Mouse (Mus musculus): Measurements from ENCODE around the gene Cebpe.

Cebpe gene

GRCm38 (mm10) chr14:54724049-54724448 lies 12.1 kb upstream of the Cebpe start:
- DNase-seq (ENCODE audit: extremely low read depth, low read depth, low spot score), result no peak

- no peak for DNase-seq (ENCODE audit: extremely low read depth, low read depth, low spot score)
Measured at GRCm38 (mm10) chr14:54721711-54722110, 9.7 kb upstream of the Cebpe start.

- no peak for DNase-seq (ENCODE audit: extremely low read depth, low read depth, low spot score)
Measured at GRCm38 (mm10) chr14:54720654-54721350, 8.8 kb upstream of the Cebpe start.

- no peak for DNase-seq (ENCODE audit: extremely low read depth, low read depth, low spot score)
Measured at GRCm38 (mm10) chr14:54720041-54720440, 8.1 kb upstream of the Cebpe start.

- DNase-seq (ENCODE audit: extremely low read depth, low read depth, low spot score), result no peak
Measured at GRCm38 (mm10) chr14:54715402-54715801, 3.4 kb upstream of the Cebpe start.

GRCm38 (mm10) chr14:54714617-54715081 lies 2.7 kb upstream of the Cebpe start:
- DNase-seq (ENCODE audit: extremely low read depth, low read depth, low spot score), result no peak

- DNase-seq (ENCODE audit: extremely low read depth, low read depth, low spot score), result no peak
Measured at GRCm38 (mm10) chr14:54714121-54714520, 2.1 kb upstream of the Cebpe start.

- no peak for DNase-seq (ENCODE audit: extremely low read depth, low read depth, low spot score)
Measured at GRCm38 (mm10) chr14:54712861-54713260, 887 bp upstream of the Cebpe start.

GRCm38 (mm10) chr14:54709054-54709453 lies 2.9 kb downstream of the Cebpe start:
- DNase-seq (ENCODE audit: extremely low read depth, low read depth, low spot score), result no peak

- no peak for DNase-seq (ENCODE audit: extremely low read depth, low read depth, low spot score)
Measured at GRCm38 (mm10) chr14:54706589-54707320, 5.2 kb downstream of the Cebpe start.

- no peak for DNase-seq (ENCODE audit: extremely low read depth, low read depth, low spot score)
Measured at GRCm38 (mm10) chr14:54705844-54706243, 6.1 kb downstream of the Cebpe start.

- DNase-seq (ENCODE audit: extremely low read depth, low read depth, low spot score), result no peak
Measured at GRCm38 (mm10) chr14:54703207-54703606, 8.8 kb downstream of the Cebpe start.

GRCm38 (mm10) chr14:54701298-54701697 lies 10.7 kb downstream of the Cebpe start:
- no peak for DNase-seq (ENCODE audit: extremely low read depth, low read depth, low spot score)

GRCm38 (mm10) chr14:54699586-54699985 lies 12.4 kb downstream of the Cebpe start:
- DNase-seq (ENCODE audit: extremely low read depth, low read depth, low spot score), result no peak

- no peak for DNase-seq (ENCODE audit: extremely low read depth, low read depth, low spot score)
Measured at GRCm38 (mm10) chr14:54698733-54699132, 13.2 kb downstream of the Cebpe start, which contains the start of gene Gm29776. TSS of gene Gm29776 (minus strand) at chr14:54698833.

GRCm38 (mm10) chr14:54696752-54697151 lies 15.2 kb downstream of the Cebpe start:
- DNase-seq (ENCODE audit: extremely low read depth, low read depth, low spot score), result no peak

- no peak for DNase-seq (ENCODE audit: extremely low read depth, low read depth, low spot score)
Measured at GRCm38 (mm10) chr14:54695042-54695441, 16.9 kb downstream of the Cebpe start.

- DNase-seq (ENCODE audit: extremely low read depth, low read depth, low spot score), result no peak
Measured at GRCm38 (mm10) chr14:54687251-54687650, 24.7 kb downstream of the Cebpe start.

GRCm38 (mm10) chr14:54686522-54687143 lies 25.3 kb downstream of the Cebpe start, which contains the start of gene Acin1:
TSS of gene Acin1 (minus strand) at chr14:54686931.
- peak; percentile 82 for DNase-seq (ENCODE audit: extremely low read depth, low read depth, low spot score)

- DNase-seq (ENCODE audit: extremely low read depth, low read depth, low spot score), result no peak
Measured at GRCm38 (mm10) chr14:54686063-54686521, 25.9 kb downstream of the Cebpe start, which contains the start of gene 1700123O20Rik. TSS of gene 1700123O20Rik (plus strand) at chr14:54686216.

GRCm38 (mm10) chr14:54685471-54685870 lies 26.5 kb downstream of the Cebpe start:
- DNase-seq (ENCODE audit: extremely low read depth, low read depth, low spot score), result no peak
